Mouse (Mus musculus) cerebellum, adult 2 months (tissue): Measurements from ENCODE around the gene Plekha8.

Experiments
- CTCF ChIP-seq: fragments of 200-500 bp; IDR thresholded peaks from 2 replicates; pipeline ENCODE4 v1.5.1; 2011; ENCODE audit warnings: low read depth, mild to moderate bottlenecking, control low read depth, low read length, moderate library complexity, borderline replicate concordance; ENCODE audit not compliant: insufficient read depth
- POLR2A ChIP-seq: fragments of 200-500 bp; IDR thresholded peaks from 2 replicates; pipeline ENCODE4 v1.6.1; 2011; ENCODE audit warnings: low read length, control low read depth, borderline replicate concordance; ENCODE audit not compliant: insufficient read depth

DNA sequence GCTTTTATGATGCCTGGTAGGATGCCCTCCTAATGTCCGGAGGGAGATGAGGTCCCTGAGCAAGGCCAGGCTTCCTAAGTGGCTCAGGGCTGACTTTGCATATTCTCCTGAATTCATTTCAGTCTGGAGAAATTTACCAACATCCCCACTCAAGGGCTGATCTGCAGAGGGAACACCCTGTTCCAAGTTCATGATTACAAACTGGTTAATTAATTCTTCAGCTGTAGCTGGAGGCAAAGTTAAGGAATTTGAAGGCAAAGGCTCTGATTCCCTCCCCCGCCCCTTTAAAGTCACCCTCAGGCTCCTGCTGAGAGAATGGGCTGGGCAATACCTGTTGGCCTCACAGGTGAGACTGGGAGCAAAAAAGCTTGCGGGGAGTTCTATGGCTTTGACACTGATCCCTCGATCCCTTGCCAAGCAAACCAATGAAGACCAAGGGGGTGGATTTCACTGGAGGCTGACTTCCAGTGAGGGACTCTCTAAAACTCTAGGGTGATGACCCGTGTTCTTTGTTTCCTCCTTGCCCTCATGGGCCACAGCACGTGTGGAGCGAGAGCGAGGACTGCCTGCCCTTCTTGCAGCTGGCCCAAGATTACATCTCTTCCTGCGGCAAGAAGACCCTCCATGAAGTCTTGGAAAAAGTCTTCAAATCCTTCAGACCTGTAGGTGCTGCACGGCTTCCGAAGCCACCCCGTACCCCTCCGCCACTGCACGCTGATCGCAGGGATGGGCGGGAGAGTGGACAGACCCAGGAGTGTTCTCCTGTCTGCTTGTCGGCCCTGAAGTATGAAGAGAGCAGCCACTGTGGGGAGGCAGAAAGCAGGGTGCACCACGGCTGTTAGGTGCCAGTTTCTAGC lies 93.8 kb downstream of the Plekha8 start:
- TF ChIP-seq POLR2A = no peak
- TF ChIP-seq CTCF = no peak
